Mouse (Mus musculus) MEL (cell line): ENCODE results near the gene Enthd1. TPM values are rescaled to one million over a fixed set of nuclear protein-coding genes. Genes with fewer than 3 reads are reported as not detected.

ENCODE experiments used
- DNase-seq: peaks from one replicate; pipeline ENCODE4 v3.0.0; 2011; ENCODE audit warnings: low read depth, low spot score
- H3K27ac ChIP-seq: 2 replicates; pipeline ENCODE4 v1.5.1; 2012; ENCODE audit warnings: low read depth, mild to moderate bottlenecking, control low read depth, low read length, moderate library complexity; ENCODE audit not compliant: control insufficient read depth
- H3K27me3 ChIP-seq, 2 experiments: fragments of 150-350 bp in 1 of 2; sonication (generic) in 1 of 2; 2 replicates each; pipeline ENCODE4 v1.6.1; 2012; ENCODE audit warnings: low read length in 2 of 2, mild to moderate bottlenecking in 2 of 2, improper control_type of control experiment in 1 of 2, moderate library complexity in 1 of 2; ENCODE audit not compliant: insufficient read depth in 2 of 2, control insufficient read depth in 1 of 2
- H3K36me3 ChIP-seq, 2 experiments: 2 replicates each; pipeline ENCODE4 v1.6.1; 2012 to 2014; ENCODE audit warnings: low read length in 2 of 2, improper control_type of control experiment in 1 of 2, inconsistent platforms in 1 of 2, mild to moderate bottlenecking in 1 of 2; ENCODE audit not compliant: insufficient read depth in 2 of 2, control insufficient read depth in 1 of 2
- H3K4me1 ChIP-seq, 2 experiments: fragments of 150-350 bp in 1 of 2; sonication (generic) in 1 of 2; 2 replicates each; pipeline ENCODE4 v1.6.1; 2012; ENCODE audit warnings: low read length in 2 of 2, improper control_type of control experiment in 1 of 2, mild to moderate bottlenecking in 1 of 2; ENCODE audit not compliant: insufficient read depth in 2 of 2, control insufficient read depth in 1 of 2
- H3K4me3 ChIP-seq, 2 experiments: fragments of 150-350 bp in 1 of 2; sonication (generic) in 1 of 2; 2 replicates each; pipeline ENCODE4 v1.5.1; 2012; ENCODE audit warnings: low read depth in 2 of 2, low read length in 2 of 2, mild to moderate bottlenecking in 2 of 2, moderate library complexity in 2 of 2, control low read depth in 1 of 2, improper control_type of control experiment in 1 of 2; ENCODE audit not compliant: control insufficient read depth in 1 of 2, insufficient read depth in 1 of 2
- H3K79me2 ChIP-seq: 2 replicates; pipeline ENCODE4 v1.6.1; 2012; ENCODE audit warnings: mild to moderate bottlenecking, low read length, moderate library complexity; ENCODE audit not compliant: control insufficient read depth, poor library complexity, insufficient read depth
- H3K9ac ChIP-seq: 2 replicates; pipeline ENCODE4 v1.6.1; 2012; ENCODE audit warnings: low read depth, mild to moderate bottlenecking, control low read depth, low read length, moderate library complexity; ENCODE audit not compliant: control insufficient read depth, poor library complexity, severe bottlenecking
- H3K9me3 ChIP-seq: fragments of 150-350 bp; sonication (generic); replicated peaks from 2 replicates; pipeline ENCODE4 v1.6.1; 2012; ENCODE audit warnings: mild to moderate bottlenecking, low read length, improper control_type of control experiment, moderate library complexity; ENCODE audit not compliant: insufficient read depth
- BHLHE40 ChIP-seq: IDR thresholded peaks from 2 replicates; pipeline ENCODE4 v1.6.1; 2012; ENCODE audit warnings: low read depth, mild to moderate bottlenecking, inconsistent platforms, low read length, improper control_type of control experiment, borderline replicate concordance
- CHD2 ChIP-seq: IDR thresholded peaks from 2 replicates; pipeline ENCODE4 v1.6.1; 2011; ENCODE audit warnings: low read length, improper control_type of control experiment
- CTCF ChIP-seq, 3 experiments: IDR thresholded peaks in 2 of 3; conservative IDR thresholded peaks in 1 of 3; 2 replicates each; pipeline ENCODE4 v1.5.1; 2011 to 2012; ENCODE audit warnings: low read length in 3 of 3, low read depth in 2 of 3, mild to moderate bottlenecking in 2 of 3, improper control_type of control experiment in 1 of 3, inconsistent platforms in 1 of 3, mixed read lengths in 1 of 3, moderate library complexity in 1 of 3; ENCODE audit not compliant: control insufficient read depth in 1 of 3, insufficient read depth in 1 of 3, poor library complexity in 1 of 3, severe bottlenecking in 1 of 3
- EP300 ChIP-seq, 2 experiments: IDR thresholded peaks; 2 replicates each; pipeline ENCODE4 v1.6.1; 2011; ENCODE audit warnings: improper control_type of control experiment in 2 of 2, low read length in 2 of 2, low read depth in 1 of 2, mild to moderate bottlenecking in 1 of 2
- GATA1 ChIP-seq: IDR thresholded peaks from 2 replicates; pipeline ENCODE4 v1.6.1; 2011; ENCODE audit warnings: low read depth, low read length, improper control_type of control experiment
- HCFC1 ChIP-seq: IDR thresholded peaks from 2 replicates; pipeline ENCODE4 v1.6.1; 2012; ENCODE audit warnings: low read depth, mild to moderate bottlenecking, inconsistent platforms, low read length, improper control_type of control experiment, moderate library complexity
- JUND ChIP-seq: IDR thresholded peaks from 2 replicates; pipeline ENCODE4 v1.6.1; 2011; ENCODE audit warnings: low read depth, mild to moderate bottlenecking, improper control_type of control experiment, low read length
- KAT2A ChIP-seq: conservative IDR thresholded peaks from 2 replicates; pipeline ENCODE4 v1.6.1; 2012; ENCODE audit warnings: low read depth, low read length, improper control_type of control experiment, inconsistent platforms
- MXI1 ChIP-seq: IDR thresholded peaks from 2 replicates; pipeline ENCODE4 v1.6.1; 2011; ENCODE audit warnings: mild to moderate bottlenecking, low read depth, low read length, improper control_type of control experiment
- NELFE ChIP-seq: IDR thresholded peaks from 2 replicates; pipeline ENCODE4 v1.6.1; 2011; ENCODE audit warnings: low read depth, low read length, improper control_type of control experiment
- POLR2AphosphoS2 ChIP-seq: IDR thresholded peaks from 2 replicates; pipeline ENCODE4 v1.6.1; 2011; ENCODE audit warnings: low read length, improper control_type of control experiment
- RAD21 ChIP-seq: IDR thresholded peaks from 2 replicates; pipeline ENCODE4 v1.6.1; 2011; ENCODE audit warnings: mild to moderate bottlenecking, low read depth, low read length, improper control_type of control experiment
- SMC3 ChIP-seq: IDR thresholded peaks from 2 replicates; pipeline ENCODE4 v1.6.1; 2011; ENCODE audit warnings: low read depth, low read length, improper control_type of control experiment
- TBP ChIP-seq: IDR thresholded peaks from 2 replicates; pipeline ENCODE4 v1.8.0; 2011; ENCODE audit warnings: low read depth, low read length, improper control_type of control experiment
- polyA plus RNA-seq, 2 experiments: library from polyadenylated mRNA; stranded (reverse) in 1 of 2; unstranded in 1 of 2; fragments of >175 nt in 1 of 2; fragments of >200 nt in 1 of 2; gene quantifications; 2 replicates each; pipeline versions ENCODE4 v1.2.1 to v1.2.4; 2012; ENCODE audit warnings: low replicate concordance in 2 of 2, low read depth in 1 of 2; ENCODE audit not compliant: insufficient read length in 2 of 2, insufficient read depth in 1 of 2, missing spikeins in 1 of 2
- total RNA-seq: library from RNA; depleted of rRNA; stranded (reverse); fragments of 300-350 nt; gene quantifications from 2 replicates; pipeline ENCODE4 v1.2.3, GENCODE M21; 2012

Enthd1 gene
- total and polyA plus RNA-seq, 3 experiments, result not detected

DNA sequence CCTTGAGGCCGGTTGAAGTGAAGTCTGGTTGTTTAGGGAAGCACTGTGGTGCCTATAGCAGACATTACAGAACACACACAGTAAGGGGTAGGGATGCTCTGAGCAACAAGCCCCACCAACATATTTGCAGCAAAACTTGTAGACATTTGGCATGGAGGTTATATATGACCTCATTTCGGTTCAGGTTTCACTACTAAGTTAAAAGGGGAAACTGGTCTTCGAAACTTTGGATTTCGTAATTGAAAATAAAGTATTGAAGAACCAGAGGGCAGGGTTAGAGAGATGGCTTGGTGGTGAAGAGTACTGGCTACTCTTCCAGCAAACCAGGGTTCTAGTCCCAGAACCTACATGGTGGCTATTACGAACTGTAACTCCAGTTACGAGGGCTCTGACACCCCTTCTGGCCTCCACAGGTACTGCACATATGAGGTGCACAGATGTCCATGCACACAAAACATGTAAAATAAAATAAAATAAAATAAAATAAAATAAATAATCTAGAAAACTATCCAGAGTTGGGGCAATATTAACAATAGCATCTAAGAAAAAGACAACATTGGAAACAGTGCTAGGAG, 1.2 kb downstream of the Enthd1 start:
- TF ChIP-seq EP300 (IDR thresholded peaks at IDR 0.05; ENCODE audit: low read depth in 1 of 2, low read length in 2 of 2) (no peak), CTCF (IDR thresholded peaks at IDR 0.05 in 2 of 3, conservative IDR thresholded peaks at IDR 0.05 in 1 of 3; ENCODE audit: control insufficient read depth in 1 of 3, insufficient read depth in 1 of 3, low read depth in 2 of 3, low read length in 3 of 3, poor library complexity in 1 of 3, severe bottlenecking in 1 of 3) (peak; percentile 29 to 50 (median 35); a peak in 5 of 6 replicates), SMC3 (peak; percentile 33; the same call in 1 of the 2 replicates), RAD21 (peak; percentile 53)
- H3K9me3 ChIP-seq, result no peaks in the 10 kb centered on the region
- no peaks in the 10 kb centered on the region for H3K79me2 ChIP-seq
- peaks cover 0 to 17% of the 10 kb centered on the region in 2 experiments; a peak in 2 of 4 replicates for H3K36me3 ChIP-seq
- no peak overlapping the region for H3K27ac ChIP-seq
- H3K4me1 ChIP-seq, result peaks cover 2 to 10% of the 10 kb centered on the region in 2 experiments; a peak in 3 of 4 replicates
- H3K27me3 ChIP-seq, result peaks cover 2 to 4% of the 10 kb centered on the region in 2 experiments; a peak in 3 of 4 replicates
- H3K9ac ChIP-seq, result no peak overlapping the region
- H3K4me3 ChIP-seq, result no peak overlapping the region
- DNase-seq, result peak; percentile 41

DNA sequence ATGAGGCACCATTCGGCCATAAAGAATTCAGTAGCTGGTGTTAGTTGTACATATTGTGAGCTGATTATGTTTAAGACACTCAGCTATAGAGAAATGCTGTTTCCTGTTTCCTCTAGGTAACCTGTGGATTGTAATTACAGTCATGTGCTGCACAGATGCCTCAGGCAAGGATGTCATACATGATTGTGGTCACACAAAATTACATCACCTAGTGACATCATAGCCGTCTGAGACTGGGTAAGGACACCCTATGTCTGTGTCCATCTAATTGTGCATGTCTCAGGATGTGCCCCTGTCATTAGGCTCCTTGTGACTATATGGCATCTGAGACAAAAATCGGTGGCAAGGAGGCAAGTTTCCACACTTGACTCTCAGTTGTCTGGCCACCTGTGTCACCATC, 2.5 kb downstream of the Enthd1 start:
- H3K4me3 ChIP-seq, result no peak overlapping the region
- no peak overlapping the region for H3K27ac ChIP-seq
- no peaks in the 10 kb centered on the region for H3K9me3 ChIP-seq
- peaks cover 0 to 17% of the 10 kb centered on the region in 2 experiments; a peak in 2 of 4 replicates for H3K36me3 ChIP-seq
- no peak for TF ChIP-seq TBP
- no peak for TF ChIP-seq JUND
- TF ChIP-seq NELFE, result no peak
- no peak for TF ChIP-seq HCFC1
- TF ChIP-seq MXI1, result no peak
- no peak for TF ChIP-seq POLR2AphosphoS2
- TF ChIP-seq GATA1, result no peak
- no peak for TF ChIP-seq BHLHE40
- TF ChIP-seq CHD2, result no peak
- no peak for TF ChIP-seq KAT2A
- peaks cover 2 to 4% of the 10 kb centered on the region in 2 experiments; a peak in 2 of 4 replicates for H3K27me3 ChIP-seq
- peaks cover 2 to 10% of the 10 kb centered on the region in 2 experiments; a peak in 3 of 4 replicates for H3K4me1 ChIP-seq
- no peak overlapping the region for H3K9ac ChIP-seq
- no peaks in the 10 kb centered on the region for H3K79me2 ChIP-seq
- DNase-seq, result no peak
